Mouse (Mus musculus) MN1 (cell line): ENCODE results near the gene Sstr4.

Source experiments
- DNase-seq: peaks from one replicate; pipeline ENCODE4 v3.0.0-alpha.2; 2016; ENCODE audit warnings: low spot score

Sstr4 gene

DNA sequence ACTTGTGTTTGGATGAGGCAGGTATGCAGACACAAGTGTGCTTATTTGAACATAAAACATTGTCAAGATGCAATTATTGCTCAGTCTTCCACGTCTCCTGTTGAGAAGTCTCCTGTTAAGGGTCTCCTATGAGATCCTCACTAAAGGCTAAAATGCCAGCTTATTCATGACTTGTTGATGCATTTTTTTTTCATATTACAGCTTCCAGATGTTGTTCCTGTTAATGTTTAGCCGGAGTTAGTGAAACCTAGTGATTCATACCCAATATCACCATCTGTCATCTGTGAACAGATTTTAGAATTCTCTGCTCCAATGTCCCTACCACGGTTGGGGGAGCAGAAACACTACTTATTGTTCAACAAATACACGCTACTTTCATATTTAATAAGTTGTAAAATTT lies 35.8 kb downstream of the Sstr4 start:
- no peak for DNase-seq

DNA sequence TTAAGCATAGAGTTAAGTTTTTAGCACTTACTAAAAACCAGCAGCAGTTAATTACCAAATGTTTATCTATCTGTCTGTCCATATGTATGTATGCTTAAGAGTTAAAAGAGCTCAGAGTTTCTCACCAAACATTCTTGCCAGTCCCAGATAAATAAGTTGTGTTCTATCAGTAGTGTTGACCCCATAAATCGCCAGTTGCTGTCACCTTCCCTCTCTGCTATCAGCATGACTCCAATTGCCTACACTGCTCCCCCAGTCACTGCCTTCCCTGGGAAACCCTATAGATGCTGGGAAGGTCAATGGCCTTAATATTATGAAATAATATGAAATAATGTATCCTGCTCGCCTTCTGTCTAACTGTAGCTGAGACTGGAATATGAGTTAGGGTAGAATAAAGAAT lies 37.2 kb downstream of the Sstr4 start:
- DNase-seq = no peak

- DNase-seq = no peak
These were observed 41.1 kb downstream of the Sstr4 start for GRCm38 (mm10) chr2:148436285-148436684.

DNA sequence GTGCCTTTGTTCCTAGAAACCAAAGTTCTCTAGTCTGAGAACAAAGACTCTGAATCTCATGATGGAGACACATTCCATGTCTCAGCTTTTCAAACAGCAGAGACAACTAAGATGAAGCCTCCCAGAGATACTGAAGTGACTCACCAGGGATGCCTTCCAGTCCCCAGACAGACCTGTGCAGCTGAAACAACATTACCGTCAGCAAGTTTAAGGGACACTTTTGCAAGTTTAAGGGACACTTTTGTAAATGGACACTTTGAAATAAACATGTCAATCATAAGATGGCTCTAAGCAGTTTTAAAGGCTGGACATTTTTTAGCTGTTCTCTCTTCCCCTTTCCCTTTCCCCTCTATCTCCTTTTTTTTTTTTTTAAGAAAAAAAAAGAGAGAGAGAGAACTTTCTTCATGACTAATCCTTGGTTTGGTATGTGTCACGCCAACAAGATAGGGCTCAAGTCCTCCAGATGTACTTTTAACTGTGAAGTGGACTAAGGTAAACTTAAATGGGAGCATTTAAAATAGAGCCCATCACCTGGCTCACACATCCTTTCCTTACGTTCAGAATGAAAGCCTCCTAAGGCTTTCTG lies 44.6 kb downstream of the Sstr4 start:
- DNase-seq = no peak

DNA sequence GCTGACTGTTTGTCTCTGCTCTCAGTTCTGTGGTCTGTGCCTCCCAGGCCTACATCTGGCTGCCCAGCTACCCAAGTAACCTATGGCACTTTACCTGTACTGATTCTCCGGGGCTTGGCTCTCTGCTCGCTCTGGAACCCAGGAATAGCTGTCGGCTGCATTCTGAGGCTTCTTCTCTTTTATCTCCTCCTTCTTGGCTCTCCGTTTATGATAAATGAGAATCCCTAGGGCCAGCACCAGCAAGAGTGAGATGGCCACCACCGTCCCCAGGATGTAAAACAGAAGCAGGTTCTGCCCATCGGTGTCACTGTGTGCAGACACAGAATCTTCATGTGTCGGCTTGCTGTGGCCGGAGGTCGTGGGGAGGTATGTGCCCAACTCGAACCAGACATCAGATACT lies 46.3 kb downstream of the Sstr4 start:
- DNase-seq = no peak

GRCm38 (mm10) chr2:148442172-148442571 lies 47.0 kb downstream of the Sstr4 start:
- DNase-seq = no peak

GRCm38 (mm10) chr2:148442710-148443109 lies 47.6 kb downstream of the Sstr4 start:
- no peak for DNase-seq

DNA sequence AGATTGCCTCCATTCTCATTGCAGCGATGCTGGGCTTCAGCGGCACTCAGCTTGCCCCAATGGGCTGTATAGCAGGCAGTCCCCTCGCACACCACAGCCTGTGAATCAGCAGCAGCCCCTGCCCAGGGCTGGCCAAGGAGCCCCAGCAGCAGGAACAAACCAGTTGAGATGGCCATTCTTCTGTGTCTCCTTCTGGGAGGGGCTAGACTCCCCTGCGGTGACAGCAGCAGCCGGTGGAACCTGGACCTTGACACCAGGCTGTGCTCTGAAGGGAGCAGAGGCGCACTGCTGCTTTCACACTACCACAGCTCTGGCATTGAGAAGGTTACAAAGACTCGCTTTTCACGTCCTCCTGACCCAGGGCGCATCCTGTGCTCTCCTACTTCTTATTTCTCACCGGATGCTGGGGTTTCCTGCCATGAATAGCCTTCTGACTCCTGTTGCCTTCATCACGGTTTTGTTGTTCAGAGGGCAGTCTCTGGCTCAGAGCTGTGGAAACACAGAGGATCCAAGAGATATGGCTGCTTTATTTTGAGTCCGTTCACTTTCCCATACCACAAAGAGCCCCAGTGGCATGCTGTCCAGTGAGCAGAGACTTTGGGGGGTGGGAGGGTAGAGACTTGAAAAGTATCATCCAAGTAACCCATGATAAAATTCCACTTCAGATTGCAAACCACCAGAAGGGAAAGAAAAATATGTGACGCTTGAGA lies 48.3 kb downstream of the Sstr4 start, which contains the start of gene Cd93:
Cd93 (minus strand) TSS at position 315 of the 710 bp plus-strand sequence.
- DNase-seq = no peak

DNA sequence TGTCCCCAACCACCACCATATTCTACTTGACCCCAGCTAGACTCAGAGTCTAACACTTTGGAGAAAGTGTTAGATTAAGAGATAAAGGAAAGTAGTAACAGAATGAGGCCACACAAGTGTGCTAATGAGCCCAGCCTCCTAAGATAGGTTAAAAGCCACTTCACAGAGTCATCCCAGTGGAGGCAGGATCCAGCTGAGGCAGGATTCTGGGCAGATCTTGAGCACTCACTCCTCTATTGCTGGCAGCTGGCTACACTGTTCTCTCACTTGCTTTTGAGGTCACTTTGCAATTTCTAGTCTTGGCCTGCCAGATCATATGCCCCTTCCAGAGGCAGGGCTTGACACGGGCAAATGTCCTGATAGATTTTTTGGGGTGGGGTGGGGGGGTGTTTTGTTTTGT lies 49.3 kb downstream of the Sstr4 start:
- no peak for DNase-seq

DNA sequence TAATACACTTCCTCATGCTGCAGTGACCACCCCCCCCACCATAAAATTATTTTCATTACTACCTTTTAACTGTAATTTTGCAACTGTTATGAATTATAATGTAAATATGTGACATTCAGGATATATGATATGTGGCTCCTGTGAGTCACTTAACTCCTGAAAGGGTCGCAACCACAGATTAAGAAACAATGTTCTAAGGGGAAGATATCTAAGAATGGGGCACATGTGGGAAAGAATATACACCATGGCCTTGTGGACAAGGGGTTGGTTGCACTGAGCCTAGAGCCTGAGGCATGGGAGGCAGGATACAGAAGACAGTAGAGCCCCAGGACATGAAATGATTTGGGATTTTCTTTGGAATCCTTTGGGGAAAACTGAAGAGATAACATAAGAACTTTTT lies 50.5 kb downstream of the Sstr4 start:
- DNase-seq = no peak
